Mouse (Mus musculus): ENCODE results near the gene Farp1. TPM values are rescaled to one million over a fixed set of nuclear protein-coding genes. Genes with fewer than 3 reads are reported as not detected.

Gene Farp1
- total RNA-seq (2023): 6.3 TPM

GRCm38 (mm10) chr14:121034973-121035662 is at the start of gene Farp1:
Gene Farp1 (plus strand): TSS chr14:121035200.

Other genes with a start within 250 kb of the Farp1 start
- 55.1 TPM for gene Ipo5, start 124.0 kb upstream of the Farp1 start, total RNA-seq (2023)

Measured in CD8-positive naive resting alpha-beta T cell, adult 57 days (primary cell).